Mouse (Mus musculus) embryonic facial prominence, embryonic 12.5 days (tissue): Measurements from ENCODE around the gene Klhdc9. TPM values are rescaled to one million over a fixed set of nuclear protein-coding genes. Genes with fewer than 3 reads are reported as not detected.

ENCODE experiments used
- ATAC-seq: fragments of 200-750 bp; cut with Nextera tagmentation; 2 replicates; pipeline ENCODE4 v1.8.0; 2017; ENCODE audit not compliant: insufficient number of reproducible peaks, insufficient read depth, low FRiP score, low TSS enrichment
- H3K27ac ChIP-seq: fragments of 300-500 bp; sonication (generic); 2 replicates; pipeline ENCODE4 v1.5.1; 2016; ENCODE audit warnings: mild to moderate bottlenecking
- H3K27me3 ChIP-seq: fragments of 300-500 bp; sonication (generic); 2 replicates; pipeline ENCODE4 v1.6.1; 2016; ENCODE audit warnings: mild to moderate bottlenecking, moderate library complexity
- H3K36me3 ChIP-seq: fragments of 300-500 bp; sonication (generic); 2 replicates; pipeline ENCODE4 v1.6.1; 2016; ENCODE audit warnings: mild to moderate bottlenecking
- H3K4me1 ChIP-seq: fragments of 300-500 bp; sonication (generic); 2 replicates; pipeline ENCODE4 v1.6.1; 2016
- H3K4me2 ChIP-seq: fragments of 300-500 bp; sonication (generic); replicated peaks from 2 replicates; pipeline ENCODE4 v1.6.1; 2016; ENCODE audit warnings: mild to moderate bottlenecking, moderate library complexity
- H3K4me3 ChIP-seq: fragments of 300-500 bp; sonication (generic); 2 replicates; pipeline ENCODE4 v1.5.1; 2016; ENCODE audit warnings: mild to moderate bottlenecking
- H3K9ac ChIP-seq: fragments of 300-500 bp; sonication (generic); 2 replicates; pipeline ENCODE4 v1.6.1; 2016; ENCODE audit warnings: mild to moderate bottlenecking, moderate library complexity
- H3K9me3 ChIP-seq: fragments of 300-500 bp; sonication (generic); 2 replicates; pipeline ENCODE4 v1.6.1; 2016; ENCODE audit warnings: mild to moderate bottlenecking, moderate library complexity
- WGBS: fragments of 180-500 bp; shearing (Covaris S2); methylation state at CpG from one replicate; pipeline ENCODE4 v1.1.7; 2016; 5-methylcytosine and 5-hydroxymethylcytosine counted together
- polyA plus RNA-seq: library from polyadenylated mRNA; unstranded; fragments of >200 nt; fragmentation: Nextera tagmentation; extraction: Ambion mirVana; gene quantifications from 2 replicates; pipeline ENCODE4 v1.2.1, GENCODE M21; 2016

The Klhdc9 gene
- polyA plus RNA-seq, result 1.0 and 1.8 TPM in 2 replicates

- H3K4me3 ChIP-seq, result peak within 1 kb of the TSS; percentile 52
- peak within 1 kb of the TSS; percentile 67 for H3K9ac ChIP-seq
- H3K4me2 ChIP-seq, result peak within 1 kb of the TSS; percentile 72
- no peaks in the 10 kb centered on the region for H3K9me3 ChIP-seq
- WGBS, result under 1% methylated on average over 21 of the region's 21 CpGs
- H3K27ac ChIP-seq, result peak within 1 kb of the TSS; percentile 63; the same call in 1 of the 2 replicates
- H3K27me3 ChIP-seq, result no peaks in the 10 kb centered on the region
- ATAC-seq, result peak; percentile 92
- peaks cover 11% of the 10 kb centered on the region; the same call in 1 of the 2 replicates for H3K4me1 ChIP-seq
- peaks cover 20% of the 10 kb centered on the region for H3K36me3 ChIP-seq
Measured at GRCm38 (mm10) chr1:171360656-171361055, at the start of gene Klhdc9. TSS of gene Klhdc9 (minus strand) at chr1:171360798.

- Histone ChIP-seq H3K27me3 (peaks cover 8% of the 10 kb centered on the region; the same call in 1 of the 2 replicates), H3K4me3 (no peak overlapping the region), H3K4me2 (no peak overlapping the region), H3K36me3 (peaks cover 2% of the 10 kb centered on the region; the same call in 1 of the 2 replicates), H3K9ac (no peak overlapping the region), H3K4me1 (peaks cover 3% of the 10 kb centered on the region; the same call in 1 of the 2 replicates), H3K9me3 (no peaks in the 10 kb centered on the region), H3K27ac (no peak overlapping the region)
- no peak for ATAC-seq
- WGBS, result 81% methylated on average over 1 of the region's 1 CpGs
Measured at GRCm38 (mm10) chr1:171410231-171410630, 49.6 kb upstream of the Klhdc9 start.

GRCm38 (mm10) chr1:171407263-171407662, 46.7 kb upstream of the Klhdc9 start:
- Histone ChIP-seq H3K36me3 (no peaks in the 10 kb centered on the region), H3K9me3 (no peaks in the 10 kb centered on the region), H3K27ac (no peak overlapping the region), H3K4me2 (no peak overlapping the region), H3K4me3 (no peak overlapping the region), H3K27me3 (peaks cover 8% of the 10 kb centered on the region; the same call in 1 of the 2 replicates), H3K4me1 (no peaks in the 10 kb centered on the region), H3K9ac (no peak overlapping the region)
- no peak for ATAC-seq
- 72% methylated on average over 5 of the region's 5 CpGs for WGBS

GRCm38 (mm10) chr1:171402991-171403390, 42.4 kb upstream of the Klhdc9 start:
- Histone ChIP-seq H3K4me3 (no peak overlapping the region), H3K4me1 (no peaks in the 10 kb centered on the region), H3K27ac (no peak overlapping the region), H3K4me2 (no peak overlapping the region), H3K36me3 (no peaks in the 10 kb centered on the region), H3K27me3 (0 out of 2 replicates have a peak, but pooled peaks cover 3% of the 10 kb centered on the region), H3K9me3 (no peaks in the 10 kb centered on the region), H3K9ac (no peak overlapping the region)
- ATAC-seq, result no peak
- 74% methylated on average over 9 of the region's 9 CpGs for WGBS

GRCm38 (mm10) chr1:171401821-171402220, 41.2 kb upstream of the Klhdc9 start:
- Histone ChIP-seq H3K4me1 (no peaks in the 10 kb centered on the region), H3K4me3 (no peak overlapping the region), H3K36me3 (no peaks in the 10 kb centered on the region), H3K9ac (no peak overlapping the region), H3K4me2 (no peak overlapping the region), H3K9me3 (no peaks in the 10 kb centered on the region), H3K27ac (no peak overlapping the region), H3K27me3 (no peaks in the 10 kb centered on the region)
- WGBS, result 78% methylated on average over 4 of the region's 4 CpGs
- ATAC-seq, result no peak

- Histone ChIP-seq H3K27ac (no peak overlapping the region), H3K27me3 (no peaks in the 10 kb centered on the region), H3K9me3 (no peaks in the 10 kb centered on the region), H3K9ac (no peak overlapping the region), H3K4me1 (0 out of 2 replicates have a peak, but pooled peaks cover 4% of the 10 kb centered on the region), H3K36me3 (no peaks in the 10 kb centered on the region), H3K4me3 (no peak overlapping the region), H3K4me2 (no peak overlapping the region)
- WGBS, result 74% methylated on average over 3 of the region's 4 CpGs
- ATAC-seq, result no peak
Measured at GRCm38 (mm10) chr1:171390101-171390500, 29.5 kb upstream of the Klhdc9 start.

- H3K9me3 ChIP-seq, result no peaks in the 10 kb centered on the region
- H3K4me2 ChIP-seq, result no peak within 1 kb of the TSS
- no peaks in the 10 kb centered on the region for H3K36me3 ChIP-seq
- no peak within 1 kb of the TSS for H3K27ac ChIP-seq
- no peak for ATAC-seq
- no peaks in the 10 kb centered on the region for H3K27me3 ChIP-seq
- 75% methylated on average over 15 of the region's 15 CpGs for WGBS
- no peak within 1 kb of the TSS for H3K9ac ChIP-seq
- H3K4me1 ChIP-seq, result 0 out of 2 replicates have a peak, but pooled peaks cover 4% of the 10 kb centered on the region
- H3K4me3 ChIP-seq, result no peak within 1 kb of the TSS
Measured at GRCm38 (mm10) chr1:171388376-171389102, 27.9 kb upstream of the Klhdc9 start, which contains the start of gene Arhgap30. TSS of gene Arhgap30 (plus strand) at chr1:171388954.

GRCm38 (mm10) chr1:171387099-171387498, 26.5 kb upstream of the Klhdc9 start:
- Histone ChIP-seq H3K4me2 (no peak overlapping the region), H3K4me1 (0 out of 2 replicates have a peak, but pooled peaks cover 4% of the 10 kb centered on the region)

GRCm38 (mm10) chr1:171385171-171385570, 24.6 kb upstream of the Klhdc9 start:
- H3K9me3 ChIP-seq, result no peaks in the 10 kb centered on the region
- peaks cover 7% of the 10 kb centered on the region; the same call in 1 of the 2 replicates for H3K4me1 ChIP-seq
- no peak overlapping the region for H3K4me3 ChIP-seq
- no peak overlapping the region for H3K4me2 ChIP-seq
- ATAC-seq, result no peak
- H3K9ac ChIP-seq, result no peak overlapping the region
- no peaks in the 10 kb centered on the region for H3K36me3 ChIP-seq
- peaks cover 5% of the 10 kb centered on the region for H3K27me3 ChIP-seq
- WGBS, result 65% methylated on average over 9 of the region's 9 CpGs
- H3K27ac ChIP-seq, result no peak overlapping the region

More at GRCm38 (mm10) chr1:171387099-171387498, 26.5 kb upstream of the Klhdc9 start:
- Histone ChIP-seq H3K36me3 (no peaks in the 10 kb centered on the region), H3K27ac (no peak overlapping the region), H3K9ac (no peak overlapping the region), H3K27me3 (no peaks in the 10 kb centered on the region), H3K9me3 (no peaks in the 10 kb centered on the region), H3K4me3 (no peak overlapping the region)
- ATAC-seq, result no peak
- 14% methylated on average over 6 of the region's 6 CpGs for WGBS

- no peak overlapping the region for H3K4me2 ChIP-seq
- H3K9ac ChIP-seq, result no peak overlapping the region
- no peaks in the 10 kb centered on the region for H3K9me3 ChIP-seq
- H3K4me1 ChIP-seq, result peaks cover 12% of the 10 kb centered on the region; the same call in 1 of the 2 replicates
- no peak for ATAC-seq
- WGBS, result 55% methylated on average over 9 of the region's 9 CpGs
- no peak overlapping the region for H3K27ac ChIP-seq
- no peaks in the 10 kb centered on the region for H3K36me3 ChIP-seq
- peaks cover 11% of the 10 kb centered on the region for H3K27me3 ChIP-seq
- no peak overlapping the region for H3K4me3 ChIP-seq
Measured at GRCm38 (mm10) chr1:171384361-171384760, 23.8 kb upstream of the Klhdc9 start.

GRCm38 (mm10) chr1:171382096-171382620, 21.6 kb upstream of the Klhdc9 start:
- Histone ChIP-seq H3K4me3 (no peak overlapping the region), H3K9me3 (no peaks in the 10 kb centered on the region), H3K27ac (no peak overlapping the region), H3K9ac (no peak overlapping the region), H3K27me3 (peaks cover 13% of the 10 kb centered on the region), H3K4me2 (no peak overlapping the region), H3K4me1 (peaks cover 11% of the 10 kb centered on the region; the same call in 1 of the 2 replicates), H3K36me3 (no peaks in the 10 kb centered on the region)
- no peak for ATAC-seq
- 79% methylated on average over 11 of the region's 11 CpGs for WGBS
